Mouse (Mus musculus) cerebellum, postnatal 10 days (tissue): ENCODE data around the gene 1810013L24Rik.
A peak's percentile ranks its signal among the peaks of the same experiment; 100 is the strongest.
"Not testable (repeated sequence)": the region's sequence is repeated elsewhere in the genome, so short reads cannot be mapped to it uniquely, and the experiment has no call there.

Experiments used
- DNase-seq, 2 experiments: peaks; one replicate each; pipeline ENCODE4 v3.0.0; 2021; ENCODE audit warnings: mixed read lengths in 2 of 2

Gene 1810013L24Rik

GRCm38 (mm10) chr16:8837595-8837994, 7.7 kb downstream of the 1810013L24Rik start:
- no peak for DNase-seq

DNA sequence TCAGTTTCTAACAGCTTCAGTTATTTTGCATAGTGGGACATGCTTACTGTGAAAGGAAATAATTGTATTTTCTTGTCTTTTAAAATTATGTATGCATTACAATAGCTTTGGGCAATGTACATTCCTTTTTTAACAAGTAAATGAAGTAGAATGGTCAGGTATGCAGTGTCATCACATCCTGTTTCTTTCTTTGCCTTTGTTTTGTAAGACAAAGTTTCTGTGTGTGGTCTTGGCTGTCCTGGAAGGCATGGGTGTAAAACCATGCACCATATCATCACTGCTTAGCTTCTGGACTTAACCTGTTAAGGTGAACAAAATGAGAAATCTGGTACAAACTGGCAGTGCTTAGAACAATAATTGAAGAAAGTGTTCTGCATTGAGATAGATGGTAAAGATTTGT, 9.0 kb downstream of the 1810013L24Rik start:
- DNase-seq: no peak

DNA sequence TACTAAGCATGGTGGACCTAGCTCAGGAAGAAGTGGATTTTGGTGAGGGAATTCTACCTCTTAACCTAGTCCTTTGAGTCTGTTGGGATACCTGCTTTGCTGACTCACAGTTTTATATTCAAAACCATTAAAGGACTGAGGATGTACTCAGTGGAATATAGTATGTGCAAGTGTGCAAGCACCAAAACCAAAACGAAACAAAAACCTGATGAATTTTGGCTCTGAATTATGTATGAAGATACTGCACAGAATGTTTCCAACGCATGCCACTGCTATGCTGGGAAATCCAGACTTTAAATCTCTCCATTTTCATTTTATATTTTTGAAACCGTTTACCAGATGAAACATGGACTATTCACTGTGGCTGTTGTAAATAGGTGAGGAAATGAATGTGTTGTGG, 10.7 kb downstream of the 1810013L24Rik start:
- DNase-seq: no peak

- no peak for DNase-seq
These were observed 13.1 kb downstream of the 1810013L24Rik start for GRCm38 (mm10) chr16:8842962-8843361.

- no peak for DNase-seq
These were observed 13.8 kb downstream of the 1810013L24Rik start for GRCm38 (mm10) chr16:8843580-8844175.

DNA sequence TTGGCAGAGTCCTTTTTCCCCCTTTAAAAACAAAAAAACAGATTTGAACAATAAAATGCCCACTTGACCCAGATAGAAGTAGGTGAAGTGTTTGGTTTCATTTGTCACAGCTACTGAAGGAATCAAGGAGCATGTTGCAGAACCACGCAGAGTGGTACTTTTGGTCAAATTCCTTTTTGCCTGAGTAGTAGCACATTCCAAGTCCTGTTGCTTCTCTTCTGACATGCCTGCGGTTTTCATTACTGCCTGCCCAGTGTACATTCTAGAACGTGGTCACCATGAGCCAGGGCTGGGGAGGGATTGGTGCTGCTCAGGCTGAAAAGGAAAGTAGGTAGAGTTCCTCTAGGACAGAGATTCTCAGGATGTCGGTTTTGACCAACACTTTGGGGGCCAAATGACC, 16.1 kb downstream of the 1810013L24Rik start:
- DNase-seq: no peak

GRCm38 (mm10) chr16:8848309-8849068, 18.6 kb downstream of the 1810013L24Rik start:
- DNase-seq: no peak

- DNase-seq: no peak
These were observed 20.0 kb downstream of the 1810013L24Rik start for GRCm38 (mm10) chr16:8849929-8850328.

DNA sequence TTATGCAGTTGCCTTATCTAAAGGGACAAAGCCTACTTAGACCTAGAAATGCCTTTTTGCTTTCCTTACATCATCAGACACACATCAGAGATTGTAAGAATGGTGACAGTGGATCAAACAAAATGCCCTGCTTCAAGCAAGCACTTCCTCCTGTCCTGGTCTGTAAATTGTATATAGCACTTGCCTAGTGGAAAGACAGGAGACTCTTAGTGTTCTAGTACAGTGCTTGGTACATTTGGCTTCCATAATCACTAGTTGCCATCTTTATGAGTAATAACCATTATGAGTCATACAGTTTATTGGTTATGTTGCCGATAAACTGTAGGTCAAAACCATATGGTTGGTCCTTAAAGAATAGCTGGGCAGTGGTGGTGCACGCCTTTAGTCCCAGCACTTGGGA, 25.2 kb downstream of the 1810013L24Rik start:
- DNase-seq: no peak

- no peak for DNase-seq
These were observed 26.9 kb downstream of the 1810013L24Rik start for GRCm38 (mm10) chr16:8856820-8857219.

- DNase-seq: peak in 1 of 2 experiments; percentile 23
These were observed 32.6 kb downstream of the 1810013L24Rik start for GRCm38 (mm10) chr16:8862336-8862987.

DNA sequence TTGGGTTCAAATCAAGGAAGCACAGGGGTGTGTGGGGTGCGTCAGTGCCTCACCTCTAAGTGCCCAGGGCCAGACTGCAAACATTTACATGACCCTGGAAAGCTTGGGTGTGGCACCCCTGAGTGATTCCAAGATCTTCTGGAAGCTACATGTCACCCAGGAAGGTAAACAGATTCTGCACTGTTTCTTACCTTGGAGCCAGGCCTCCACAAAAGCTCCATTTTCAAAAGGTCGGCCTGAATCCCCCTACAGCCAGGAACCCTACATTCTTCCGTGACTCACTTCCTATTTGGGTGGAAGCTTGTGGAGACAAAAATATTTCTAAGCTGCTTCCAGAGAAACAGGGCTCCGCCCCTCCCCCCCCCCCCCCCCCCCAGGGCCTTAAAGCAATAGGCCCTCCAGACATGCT, 34.3 kb downstream of the 1810013L24Rik start:
- no peak for DNase-seq

GRCm38 (mm10) chr16:8867406-8867955, 37.6 kb downstream of the 1810013L24Rik start:
- DNase-seq: no peak

DNA sequence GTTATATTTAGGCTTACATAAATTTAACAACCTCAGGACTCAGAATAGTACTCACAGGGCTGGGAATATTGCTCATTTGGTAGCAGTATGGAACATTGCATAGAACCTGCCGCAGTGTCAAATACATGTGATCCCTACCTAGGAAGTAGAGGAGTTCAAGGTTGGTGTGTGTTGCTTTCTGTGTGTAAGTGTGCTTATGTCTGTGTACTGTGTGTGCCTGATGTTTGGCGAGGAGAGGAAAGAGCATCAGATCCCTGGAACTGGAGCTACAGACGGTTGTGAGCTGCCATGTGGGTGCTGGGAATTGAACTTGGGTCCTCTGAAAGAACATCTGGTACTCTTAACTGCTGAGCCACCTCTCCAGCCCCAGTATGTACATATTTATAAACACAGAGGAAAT, 38.6 kb downstream of the 1810013L24Rik start:
- no peak for DNase-seq

- DNase-seq: peak; percentile 87
These were observed 39.8 kb downstream of the 1810013L24Rik start for GRCm38 (mm10) chr16:8869715-8870114.

- no peak for DNase-seq
These were observed 41.5 kb downstream of the 1810013L24Rik start for GRCm38 (mm10) chr16:8871376-8871775.

GRCm38 (mm10) chr16:8872019-8872418, 42.1 kb downstream of the 1810013L24Rik start:
- DNase-seq: no peak

DNA sequence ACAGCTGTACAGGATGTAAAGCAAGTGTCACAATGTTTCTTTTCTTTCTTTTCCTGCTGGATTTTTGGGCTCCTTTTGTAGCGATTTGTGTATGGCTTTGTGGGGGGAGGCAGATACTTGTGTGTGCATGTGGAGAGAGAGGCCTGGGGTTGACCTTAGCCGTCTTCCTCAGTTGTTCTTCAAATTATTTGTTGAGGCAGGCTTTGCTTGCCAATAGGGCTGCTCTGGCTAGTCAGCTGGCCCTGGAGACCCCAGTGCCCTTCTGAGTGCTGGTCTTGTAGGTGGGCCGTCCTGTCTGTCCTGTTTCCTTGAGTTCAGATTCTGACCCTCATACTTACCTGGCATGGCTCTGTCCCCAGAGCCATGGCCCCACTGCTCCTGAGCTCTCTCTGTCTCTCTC, 42.6 kb downstream of the 1810013L24Rik start:
- no peak for DNase-seq

DNA sequence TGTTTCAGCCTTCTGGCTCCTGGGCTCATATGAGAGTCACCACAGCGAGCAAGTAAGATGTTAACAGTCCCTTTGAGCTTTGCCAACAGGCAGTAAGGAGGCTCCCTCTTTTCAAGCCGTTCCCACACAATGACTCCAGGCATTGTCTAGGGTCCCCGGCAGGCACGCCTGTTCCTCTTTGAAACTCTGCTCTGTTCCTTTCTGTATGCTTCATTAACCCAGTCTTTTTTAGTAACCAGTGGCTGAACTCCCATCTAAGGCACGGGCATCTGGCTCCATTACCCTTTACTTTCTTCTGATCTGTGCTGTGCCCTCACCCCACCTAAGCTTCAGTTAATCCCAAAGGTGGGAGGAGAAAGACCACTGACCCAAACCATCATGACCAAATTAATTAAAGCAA, 50.2 kb downstream of the 1810013L24Rik start:
- DNase-seq: no peak

DNA sequence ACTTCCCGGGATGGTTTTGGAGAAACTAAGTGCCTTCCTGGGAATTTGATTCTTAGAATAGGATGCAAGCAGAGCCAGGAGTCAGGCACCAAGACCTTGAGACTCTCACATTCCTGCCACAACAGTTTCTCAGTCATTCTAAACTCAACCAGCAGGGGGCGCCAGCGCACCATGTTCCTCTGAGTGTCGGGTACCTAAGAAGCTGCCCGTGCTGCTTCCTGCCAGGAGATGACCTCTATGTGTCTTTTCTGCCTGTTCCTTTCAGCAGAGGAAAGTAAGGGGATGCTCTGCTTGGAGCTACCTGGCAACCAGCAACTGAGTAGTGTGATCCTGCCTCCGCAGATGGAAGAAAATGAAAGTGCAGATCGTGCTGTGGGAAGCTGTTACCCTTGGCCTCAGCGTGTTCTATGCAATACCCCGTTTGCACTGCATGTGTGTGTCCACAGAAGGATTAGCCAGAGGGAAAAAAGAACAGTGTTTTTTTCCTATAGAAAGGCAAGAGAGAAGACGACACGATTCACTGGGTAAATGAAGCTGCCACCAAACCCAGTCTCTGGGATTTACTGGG, 53.9 kb downstream of the 1810013L24Rik start:
- peak; percentile 94 to 97 for DNase-seq

- DNase-seq: not testable (repeated sequence)
These were observed 64.3 kb downstream of the 1810013L24Rik start for GRCm38 (mm10) chr16:8894214-8894613.

GRCm38 (mm10) chr16:8895301-8895700, 65.4 kb downstream of the 1810013L24Rik start:
- no peak for DNase-seq

DNA sequence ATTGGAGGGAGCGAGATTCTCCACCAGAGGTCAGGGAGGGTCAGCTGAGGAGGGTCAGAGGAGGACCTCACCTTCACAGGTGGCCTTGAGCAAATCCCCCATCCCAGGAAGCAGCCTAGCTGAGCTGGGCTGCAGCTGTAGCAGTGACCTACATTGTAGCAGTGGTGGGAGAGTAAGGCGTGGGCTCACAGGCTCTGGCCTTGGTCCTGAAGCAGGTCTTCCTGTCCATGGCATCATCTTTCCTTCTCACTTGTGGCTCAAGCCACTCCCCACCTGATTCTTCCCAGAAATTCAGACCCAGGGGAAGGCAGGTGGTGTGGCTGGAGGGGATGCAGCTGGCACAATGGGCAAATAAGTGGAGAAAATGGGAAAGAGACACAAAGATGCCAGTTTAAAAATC, 76.2 kb downstream of the 1810013L24Rik start:
- DNase-seq: not testable (repeated sequence)
